Mouse (Mus musculus) c-Kit-positive CD71-negative TER-119-negative erythroid progenitor cells, embryonic 14.5 days (primary cell): ENCODE measurements around the gene Nlgn1.

Experiments used
- DNase-seq: peaks from one replicate; pipeline ENCODE4 v3.0.0-alpha.2; 2013; ENCODE audit warnings: low read depth

Gene Nlgn1

DNA sequence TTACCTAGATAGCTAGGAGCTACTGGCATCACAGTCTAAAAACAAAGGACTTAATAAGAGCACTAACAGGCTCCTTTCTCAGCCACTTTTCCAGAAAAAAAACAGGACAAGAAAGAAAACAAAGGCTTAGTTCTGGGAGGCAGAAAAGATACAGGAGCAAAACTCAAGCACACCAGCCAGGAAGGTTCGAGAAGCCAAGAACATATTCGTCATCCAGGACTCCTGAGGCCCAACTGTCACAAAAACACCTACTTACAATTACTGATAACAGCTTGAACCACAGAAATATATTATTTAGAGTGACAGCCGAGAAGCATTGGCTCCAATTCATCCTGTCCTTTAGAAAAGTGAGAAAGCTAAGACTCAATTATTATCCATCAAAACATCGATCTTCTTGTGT is 281.5 kb downstream of the Nlgn1 start:
- DNase-seq, result no peak

DNA sequence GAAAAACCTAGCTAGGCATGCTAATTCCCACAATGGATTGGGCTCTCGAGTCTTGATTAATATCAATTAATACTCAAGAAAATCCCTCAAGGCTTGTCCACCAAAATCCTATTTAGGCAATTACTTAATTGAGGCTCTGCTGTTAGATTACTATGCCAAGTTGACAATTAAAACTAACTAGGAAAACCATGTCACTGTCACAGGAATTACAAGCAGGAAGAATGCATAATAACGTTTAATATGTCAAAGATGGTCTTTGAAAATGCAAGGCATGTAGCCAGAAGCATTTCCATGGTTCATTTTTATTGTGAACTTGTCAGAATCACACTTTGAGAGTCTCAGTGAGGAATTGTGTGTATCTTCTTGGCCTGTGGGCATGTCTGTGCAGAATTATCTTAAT is 289.3 kb downstream of the Nlgn1 start:
- no peak for DNase-seq

DNA sequence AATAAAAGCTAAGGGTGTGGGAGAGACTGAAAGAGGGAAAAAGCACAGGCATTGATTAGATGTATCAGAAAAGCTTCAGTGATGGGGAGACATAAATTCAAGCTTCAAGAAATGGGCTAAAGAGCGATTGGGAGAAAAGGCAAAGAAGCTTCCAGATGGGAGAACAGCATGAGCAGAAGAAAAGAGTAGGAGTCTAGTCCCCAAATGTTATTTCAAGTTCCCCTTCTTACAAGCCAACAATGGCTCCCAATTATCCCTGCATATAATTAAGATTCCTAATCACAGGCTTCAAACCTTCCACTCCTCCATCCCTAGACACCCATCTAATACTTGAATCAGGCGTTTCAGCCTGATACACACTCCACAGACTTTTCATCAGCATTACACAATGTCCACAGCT is 292.6 kb downstream of the Nlgn1 start:
- no peak for DNase-seq

DNA sequence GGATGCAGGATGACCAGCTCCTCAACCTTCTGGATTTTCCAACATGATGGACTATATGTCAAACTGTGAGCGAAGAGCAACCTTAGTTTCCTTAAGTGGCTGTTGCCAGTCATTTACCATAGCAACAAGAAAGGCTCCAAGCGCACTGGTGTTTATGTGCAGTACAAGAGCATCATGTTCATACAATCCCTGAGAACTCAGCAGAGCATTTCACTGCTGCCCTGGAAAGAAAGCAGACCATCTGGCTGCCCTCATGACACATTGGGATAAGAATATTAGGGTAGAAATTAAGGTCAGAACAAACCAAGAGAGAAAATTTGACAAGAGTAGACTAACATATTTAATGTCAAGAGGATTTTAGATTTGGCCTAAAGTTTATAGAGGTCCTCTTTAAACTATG is 306.2 kb downstream of the Nlgn1 start:
- DNase-seq, result no peak

DNA sequence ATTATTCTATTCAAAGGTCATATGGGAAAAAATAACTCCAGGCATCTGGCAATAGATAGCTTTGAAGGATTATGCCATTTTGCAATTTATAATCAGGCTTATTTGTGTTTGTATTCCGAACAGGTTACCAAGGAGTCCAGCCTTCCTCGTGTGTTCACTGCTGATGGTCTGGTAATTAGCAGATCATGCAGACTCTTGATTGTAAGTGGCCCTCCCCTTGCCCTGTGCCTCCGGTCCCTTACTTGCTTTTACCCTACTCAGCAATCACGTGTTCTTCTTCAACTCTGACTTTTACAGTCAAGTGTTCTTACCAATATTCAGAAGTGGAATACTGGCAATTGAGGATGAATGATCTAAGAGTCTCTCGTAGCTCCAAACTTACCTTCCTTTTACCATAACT is 309.0 kb downstream of the Nlgn1 start:
- no peak for DNase-seq

DNA sequence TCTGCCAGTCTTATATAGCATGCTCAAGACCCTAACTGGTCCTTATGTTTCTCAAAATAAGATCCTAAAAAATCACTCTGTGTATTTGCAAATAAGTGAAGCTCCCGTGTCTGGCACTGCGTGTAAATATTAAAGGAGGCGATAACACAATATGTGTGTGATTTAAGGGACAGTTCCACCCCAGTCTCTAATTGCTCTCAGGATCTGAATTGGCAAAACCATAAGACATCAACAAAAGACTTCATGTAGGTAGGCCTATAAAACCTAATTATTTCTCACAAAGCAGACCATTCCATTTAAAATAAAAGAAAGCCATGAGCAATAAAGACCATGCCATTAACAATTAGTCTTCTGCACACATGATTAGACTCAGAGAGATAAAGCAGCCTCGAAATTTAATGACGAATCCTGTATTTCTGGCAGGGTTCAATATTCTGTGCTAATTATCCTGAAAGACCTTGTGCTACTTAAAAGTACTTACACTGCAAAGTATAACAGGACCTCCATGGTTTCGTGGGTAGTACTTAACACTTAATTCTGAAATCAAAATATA is 310.6 kb downstream of the Nlgn1 start:
- DNase-seq, result no peak

DNA sequence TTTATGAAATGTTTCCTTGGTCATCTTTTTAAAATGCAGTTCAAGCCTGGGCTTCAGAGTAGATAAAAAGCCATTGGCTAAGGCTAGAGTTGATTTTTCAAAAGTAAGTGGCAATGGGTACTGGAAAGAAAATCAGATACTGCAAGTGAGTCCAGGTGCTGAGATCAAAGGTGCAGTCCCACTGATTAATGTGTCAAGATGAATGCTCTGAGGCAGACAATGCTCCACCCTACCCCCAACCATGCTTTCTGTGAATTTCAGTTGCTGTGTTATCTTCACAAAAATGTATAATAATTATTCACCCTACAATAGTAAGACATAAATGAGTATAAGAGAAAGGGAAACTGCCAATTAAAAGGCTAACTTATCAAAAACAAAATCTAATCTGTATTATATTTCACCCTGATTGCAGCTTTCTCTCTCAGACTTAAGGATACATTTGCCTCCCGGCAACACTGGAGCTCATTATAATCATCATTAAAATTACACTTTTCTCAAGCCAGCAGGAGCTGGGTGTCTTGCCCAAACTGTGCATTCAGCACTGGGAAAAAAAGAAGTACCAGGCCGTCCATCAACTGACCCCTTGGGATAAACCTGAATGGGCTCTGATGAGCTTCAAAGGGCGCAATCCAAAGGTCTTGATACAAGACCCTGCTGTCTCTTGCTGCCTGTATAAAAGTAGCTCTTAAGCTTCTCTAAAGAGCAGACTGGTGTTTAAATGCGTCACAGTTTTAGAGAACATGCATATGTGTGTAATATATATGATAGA is 320.8 kb downstream of the Nlgn1 start:
- DNase-seq, result no peak

DNA sequence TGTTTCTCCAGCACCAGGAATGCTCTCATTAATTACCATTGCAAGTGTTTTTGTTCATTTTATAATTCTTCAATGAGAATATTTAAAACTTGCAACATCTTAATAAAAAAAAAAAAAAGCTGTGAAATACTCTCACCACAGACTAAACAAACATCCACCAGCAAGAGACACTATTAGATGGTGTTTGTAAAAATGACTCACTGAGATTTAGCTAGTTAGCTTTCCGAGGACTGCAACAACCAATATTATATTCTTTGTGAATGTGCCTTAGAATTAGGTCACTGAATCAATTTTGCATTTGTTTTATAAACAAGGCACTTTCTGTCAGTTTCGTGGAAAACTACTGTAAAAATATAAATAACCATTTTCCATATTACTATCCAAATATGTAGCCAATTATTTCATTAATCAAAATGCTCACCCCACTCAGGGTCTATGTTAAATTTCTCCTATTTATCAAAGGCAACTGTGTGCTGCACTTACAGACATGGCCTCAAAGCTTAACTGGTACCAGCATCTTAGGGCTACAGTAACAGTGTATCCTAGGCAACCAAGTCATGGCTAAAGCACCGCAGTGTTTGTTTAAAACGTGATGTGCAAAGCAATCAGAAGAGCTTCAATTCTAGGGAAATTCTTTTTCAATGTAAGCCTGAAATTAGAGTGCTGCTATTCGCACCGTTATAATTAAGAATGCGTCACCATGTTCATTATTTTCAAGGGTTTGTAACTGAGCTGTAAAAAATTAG is 329.2 kb downstream of the Nlgn1 start:
- DNase-seq, result no peak

DNA sequence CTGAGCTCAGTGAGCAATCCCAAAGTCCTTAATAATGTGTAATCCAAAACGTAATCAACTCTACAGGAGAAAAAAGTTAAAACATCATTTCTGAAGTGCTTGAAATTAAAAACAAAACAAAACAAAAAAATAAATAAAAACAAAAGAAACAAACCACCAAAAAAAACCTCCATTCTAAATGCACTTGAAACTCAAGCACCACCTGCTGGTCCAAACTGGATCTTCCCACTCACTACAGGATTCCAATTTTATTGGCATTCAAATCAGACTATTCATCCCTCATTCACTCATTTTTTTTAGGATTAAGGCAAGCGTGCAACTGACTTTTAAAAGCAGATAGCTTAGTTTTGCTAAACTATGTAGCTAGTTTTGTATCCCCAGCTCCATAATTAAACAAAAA is 329.9 kb downstream of the Nlgn1 start:
- DNase-seq, result no peak

DNA sequence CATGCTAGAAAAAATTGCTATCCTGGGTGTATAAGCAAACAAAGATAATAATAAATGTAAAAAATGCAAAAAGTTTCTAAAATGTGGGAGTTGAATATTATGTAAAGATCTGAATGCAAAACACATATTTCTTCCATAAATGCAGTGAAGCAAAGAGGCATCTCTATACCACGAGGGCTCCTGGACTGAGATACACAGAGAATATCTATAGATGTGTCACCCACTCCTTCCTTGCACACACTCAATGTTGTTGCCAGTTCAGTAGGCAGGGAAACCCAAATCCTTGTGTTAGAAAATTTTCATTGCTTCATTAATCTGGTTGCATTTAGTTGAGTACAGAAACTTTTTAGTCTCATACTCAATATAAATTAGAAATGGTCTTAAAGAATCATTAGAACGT is 364.7 kb downstream of the Nlgn1 start:
- no peak for DNase-seq

DNA sequence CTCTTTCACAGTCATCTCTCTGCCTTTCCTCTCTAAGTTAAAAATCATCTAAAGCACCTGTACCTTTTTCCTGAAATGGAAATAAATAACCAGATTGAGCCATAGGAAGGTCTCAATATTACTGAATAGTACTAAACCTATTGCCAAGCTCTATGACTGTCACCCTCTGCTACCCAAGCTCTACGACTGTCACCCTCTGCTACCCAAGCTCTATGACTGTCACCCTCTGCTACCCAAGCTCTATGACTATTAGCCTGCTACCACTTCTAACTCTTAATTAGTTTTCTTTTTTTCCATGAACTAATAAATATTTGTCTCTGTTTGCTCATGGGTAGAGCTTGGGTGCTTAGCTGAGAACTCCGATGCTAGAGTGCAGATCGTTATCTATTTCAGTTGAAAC is 368.0 kb downstream of the Nlgn1 start:
- no peak for DNase-seq

DNA sequence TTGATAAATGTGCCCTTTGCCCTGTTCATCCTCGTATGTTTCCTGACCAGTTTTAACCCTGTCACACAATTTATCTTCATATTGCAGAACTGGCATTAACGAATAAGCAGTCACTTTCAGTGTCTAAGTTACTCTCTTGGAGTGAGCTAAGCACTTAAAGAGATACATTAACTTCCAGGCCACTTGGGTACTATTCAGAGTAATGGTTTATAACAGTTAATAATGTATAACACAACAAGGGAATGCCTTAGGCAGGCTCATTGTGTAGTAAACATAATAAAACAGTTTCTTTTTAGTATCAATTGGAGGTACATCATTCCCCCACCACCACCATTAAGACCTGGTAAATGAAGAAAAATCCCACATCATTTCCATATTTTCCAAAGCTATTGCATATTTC is 368.7 kb downstream of the Nlgn1 start:
- DNase-seq, result no peak

DNA sequence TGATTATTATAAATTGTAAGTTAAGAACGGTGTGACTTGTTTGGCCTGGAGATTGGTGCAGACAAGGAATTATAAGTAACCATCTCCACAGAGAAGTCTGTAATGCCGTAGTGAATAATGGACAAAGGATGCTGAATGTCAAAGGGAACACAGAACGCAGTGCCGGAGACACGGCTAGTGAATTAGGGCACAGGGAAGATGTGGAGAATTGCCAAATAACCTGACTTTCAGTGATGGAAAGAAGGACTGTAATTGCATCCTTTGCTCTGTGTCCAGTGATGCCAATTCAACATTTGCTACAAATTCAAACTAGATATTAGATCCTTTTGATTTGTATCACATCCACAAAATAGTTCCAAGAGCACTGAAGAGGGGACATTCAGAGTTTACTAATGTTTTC is 415.7 kb downstream of the Nlgn1 start:
- no peak for DNase-seq

DNA sequence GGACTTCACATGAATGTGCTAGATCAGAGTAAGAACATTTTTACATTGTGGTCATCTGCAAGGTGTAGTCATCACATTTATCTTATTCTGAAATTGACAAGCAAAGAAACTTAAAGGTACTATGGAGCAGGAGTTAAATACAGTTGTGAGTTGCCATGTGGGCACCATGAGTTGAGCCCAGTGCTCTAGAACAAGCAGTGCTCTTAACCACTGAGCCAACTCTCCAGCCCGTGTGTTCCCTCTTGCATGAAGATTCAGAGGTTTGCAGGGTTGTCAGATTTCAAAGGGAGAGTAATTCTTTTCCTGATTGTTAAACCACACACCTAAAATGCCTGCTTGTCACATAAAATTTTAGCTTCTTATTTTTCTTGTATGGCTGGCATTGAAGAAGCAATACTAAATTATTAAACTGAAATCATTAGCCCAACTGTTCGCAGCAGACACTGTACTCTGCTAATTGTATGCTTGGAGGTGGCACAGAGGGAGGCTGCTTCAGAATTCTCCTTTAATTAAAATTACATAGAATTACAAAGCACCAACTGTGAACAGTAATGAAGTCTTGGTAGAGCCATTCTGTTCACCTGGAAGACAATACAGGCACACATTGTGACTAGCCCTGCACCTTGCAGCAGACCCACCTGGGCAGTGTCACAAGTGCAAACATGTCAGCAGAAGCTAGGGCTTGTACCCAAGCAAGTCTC is 417.7 kb downstream of the Nlgn1 start:
- DNase-seq, result no peak

DNA sequence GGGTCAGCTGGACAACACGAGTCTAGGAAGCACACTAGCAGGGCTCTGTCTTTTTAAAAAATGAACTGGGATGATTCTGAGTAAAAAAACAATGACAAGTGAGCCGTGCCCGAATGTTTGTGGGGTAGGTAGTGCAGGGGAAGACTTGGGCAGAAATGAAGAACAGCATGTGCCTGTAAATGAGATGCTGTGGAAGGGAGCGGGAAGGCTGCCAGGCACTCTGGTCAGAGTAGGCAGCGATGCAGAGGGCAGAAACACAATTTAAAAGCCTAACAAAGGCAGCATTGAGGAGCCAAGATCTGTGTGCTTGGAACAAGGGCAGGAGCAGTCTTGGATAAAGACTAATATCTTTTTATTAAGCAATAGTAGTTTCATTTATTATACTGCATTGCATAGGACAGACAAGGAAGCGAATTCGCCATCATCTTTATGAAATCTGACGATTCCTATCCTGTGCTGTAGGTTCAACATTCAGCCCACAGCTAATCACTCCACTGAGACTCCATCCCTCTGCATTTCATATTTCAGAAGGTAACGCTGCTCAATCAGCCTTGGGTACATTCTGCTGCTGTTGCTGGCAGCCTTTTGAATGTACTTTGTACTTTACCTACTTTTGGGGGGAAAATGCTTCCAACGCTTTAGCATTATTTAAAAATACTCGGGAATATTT is 429.0 kb downstream of the Nlgn1 start:
- DNase-seq, result no peak

DNA sequence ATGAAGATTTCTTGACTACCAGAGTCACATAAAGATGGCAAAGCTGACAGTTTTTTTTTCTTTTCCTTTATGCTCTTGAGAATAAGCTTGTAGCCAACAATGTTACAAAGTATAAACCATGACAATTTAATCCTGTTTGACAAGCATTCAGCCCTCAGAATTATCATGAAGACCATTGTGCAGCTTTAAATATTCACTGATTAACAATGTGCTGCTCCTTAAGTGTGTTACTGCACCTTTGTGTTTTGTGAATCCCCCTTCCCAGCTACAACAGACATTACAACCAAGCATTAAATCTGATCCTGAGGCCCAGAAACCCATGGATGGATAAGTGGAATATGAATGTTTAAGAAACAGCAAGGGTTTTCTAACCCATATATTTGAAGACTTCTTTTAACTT is 434.8 kb downstream of the Nlgn1 start:
- no peak for DNase-seq

DNA sequence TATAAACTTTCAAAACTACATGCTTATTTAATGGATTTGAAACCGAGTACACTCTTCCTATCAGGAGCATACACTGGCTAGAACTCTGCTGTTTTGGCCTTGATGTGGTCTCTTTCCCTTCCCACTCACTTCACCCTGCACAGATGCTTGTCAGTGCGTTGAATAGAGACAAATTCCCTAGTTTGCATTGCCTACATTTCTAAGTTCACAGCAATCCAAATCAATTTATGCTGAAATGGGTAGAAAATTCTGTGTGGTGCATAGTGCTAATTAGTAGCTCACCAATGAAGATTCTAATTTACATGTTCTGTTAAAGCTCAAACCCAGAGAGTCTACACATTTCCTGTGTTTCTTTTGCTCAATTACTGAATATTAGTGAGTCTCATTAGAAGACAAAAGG is 447.5 kb downstream of the Nlgn1 start:
- no peak for DNase-seq

DNA sequence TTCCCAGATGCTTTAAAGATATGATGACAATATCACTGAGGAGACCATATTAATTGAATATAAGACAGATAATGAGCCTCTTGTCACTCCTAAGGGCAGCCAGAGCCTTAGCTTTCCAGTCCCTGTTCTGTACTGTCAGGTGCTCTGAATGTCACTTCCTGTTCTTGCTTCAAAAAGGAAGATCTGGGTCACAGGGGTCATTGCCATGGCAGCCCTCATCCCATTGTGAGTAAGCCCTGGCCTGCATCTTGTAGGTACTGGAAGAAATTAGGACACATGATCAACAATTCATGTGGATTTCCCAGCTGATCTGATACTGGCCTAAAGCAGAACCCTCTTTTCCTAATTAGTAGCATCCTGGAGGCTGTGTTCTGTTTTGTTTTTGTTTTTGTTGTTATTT is 463.1 kb downstream of the Nlgn1 start:
- DNase-seq, result no peak

DNA sequence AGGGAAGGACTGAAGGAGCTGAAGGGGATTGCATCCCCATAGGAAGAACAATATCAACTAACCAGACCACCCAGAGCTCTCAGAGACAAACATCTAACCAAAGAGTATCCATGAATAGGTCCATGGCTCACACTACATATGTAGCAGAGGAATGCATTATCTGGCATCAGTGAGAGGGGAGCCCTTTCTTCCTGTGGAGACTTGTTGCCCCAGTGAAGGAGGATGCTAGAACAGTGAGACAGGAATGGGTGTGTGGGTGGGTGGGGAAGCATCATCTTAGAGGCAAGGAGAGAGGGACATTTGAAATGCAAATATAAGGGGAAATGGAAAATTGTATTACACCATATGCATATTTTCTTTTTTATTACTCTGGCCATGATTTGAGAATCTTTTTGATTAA is 473.9 kb downstream of the Nlgn1 start:
- DNase-seq, result no peak

DNA sequence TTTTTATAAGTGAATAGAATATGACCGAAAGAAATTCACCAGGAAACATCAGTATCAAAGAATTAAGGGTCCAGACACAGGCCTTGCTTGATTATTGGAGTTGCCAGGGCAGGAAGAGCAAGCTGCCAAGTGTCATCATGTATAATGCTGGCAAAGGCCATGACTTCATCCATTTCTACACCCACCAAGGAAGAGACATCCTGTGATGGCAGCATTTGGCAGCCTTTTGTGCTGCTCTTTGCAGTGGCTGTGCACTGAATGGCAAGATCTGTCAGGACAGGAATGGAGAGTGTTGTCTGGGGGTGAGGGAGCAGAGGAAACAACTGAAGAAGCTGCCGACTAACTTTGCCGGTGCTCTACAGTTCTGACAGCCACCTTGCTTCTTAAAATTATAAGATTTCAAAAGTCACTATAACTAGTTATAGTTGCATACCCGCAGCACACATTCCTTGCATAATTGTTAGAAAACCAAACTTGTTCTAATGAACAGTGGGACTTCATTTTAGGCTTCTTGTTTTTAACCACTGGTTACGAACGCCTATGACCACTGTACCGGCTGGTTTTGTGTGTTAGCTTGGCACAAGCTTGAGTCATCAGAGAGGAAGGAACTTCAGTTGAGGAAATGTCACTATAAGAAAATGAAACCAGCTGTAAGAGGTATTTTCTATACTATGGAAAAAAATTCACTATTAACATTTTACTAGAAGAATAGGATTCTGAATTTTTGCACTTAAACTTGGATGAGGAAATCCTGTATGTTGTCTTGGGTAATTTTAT is 487.4 kb downstream of the Nlgn1 start:
- no peak for DNase-seq

DNA sequence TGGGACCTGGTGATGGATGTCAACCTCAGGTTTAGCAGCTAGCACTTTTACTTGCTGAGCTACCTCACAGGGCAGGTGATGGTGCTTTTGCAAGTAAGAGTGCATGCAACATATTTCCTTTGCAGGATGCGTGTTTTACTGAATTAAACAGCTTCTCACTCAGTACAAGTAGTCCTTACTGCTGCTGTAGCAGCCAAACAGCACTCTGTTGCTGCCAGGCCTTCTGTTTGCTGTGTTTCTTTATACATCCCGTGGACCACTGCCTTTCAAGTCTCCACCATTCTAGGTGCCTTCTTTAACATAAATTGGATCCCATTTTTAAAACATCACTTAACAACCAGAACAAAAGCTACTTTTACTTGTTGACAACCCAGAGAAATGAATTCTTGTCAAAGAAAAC is 502.0 kb downstream of the Nlgn1 start:
- no peak for DNase-seq

DNA sequence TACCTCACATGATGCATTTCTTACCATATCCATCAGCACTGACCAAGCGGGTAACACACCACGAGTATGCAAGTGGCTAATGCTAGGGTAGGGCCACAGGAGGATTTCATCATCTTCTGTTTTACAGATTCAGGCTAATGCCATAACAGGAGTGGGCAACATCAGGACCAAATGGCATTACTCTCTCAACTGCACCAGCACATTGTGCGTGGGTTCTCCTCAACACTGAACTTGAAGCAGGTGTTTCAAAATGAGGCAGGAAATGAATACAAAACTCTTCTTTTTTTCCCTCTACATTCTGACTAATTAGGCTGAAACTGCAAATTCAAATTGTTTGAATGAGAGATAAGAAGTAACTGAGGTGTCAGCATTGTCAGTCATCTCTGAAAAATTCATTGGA is 518.9 kb downstream of the Nlgn1 start:
- no peak for DNase-seq
